Mouse (Mus musculus): Measurements from ENCODE around the gene Tyw5. TPM values are rescaled to one million over a fixed set of nuclear protein-coding genes. Genes with fewer than 3 reads are reported as not detected.

The Tyw5 gene
- polyA plus RNA-seq, 1 experiment from 2014 or later = 26.9 TPM

- H3K27me3 ChIP-seq (replicated peaks; ENCODE audit: insufficient read depth, low read length) = no peaks in the 10 kb centered on the region
- no peak overlapping the region for H3K4me3 ChIP-seq (ENCODE audit: low read depth, low read length)
- ATAC-seq (no peak), DNase-seq (ENCODE audit: low spot score) (no peak)
- no peaks in the 10 kb centered on the region for H3K36me3 ChIP-seq (ENCODE audit: insufficient read depth, low read length)
- H3K9ac ChIP-seq (replicated peaks; ENCODE audit: low read depth) = no peak overlapping the region
- H3K4me1 ChIP-seq (ENCODE audit: insufficient read depth, low read depth, low read length) = no peaks in the 10 kb centered on the region
- no peak overlapping the region for H3K27ac ChIP-seq (ENCODE audit: low read length)
- H3K9me3 ChIP-seq (ENCODE audit: low read length) = no peaks in the 10 kb centered on the region
- TF ChIP-seq CTCF (IDR thresholded peaks at IDR 0.05) (no peak), EP300 (IDR thresholded peaks at IDR 0.05) (no peak)
- no peak overlapping the region for H3K4me2 ChIP-seq (replicated peaks; ENCODE audit: low read depth, low read length)
Observed at GRCm38 (mm10) chr1:57347487-57347886, 59.4 kb downstream of the Tyw5 start.

GRCm38 (mm10) chr1:57341197-57341596 is 65.7 kb downstream of the Tyw5 start:
- no peaks in the 10 kb centered on the region for H3K36me3 ChIP-seq (ENCODE audit: insufficient read depth, low read length)
- H3K4me1 ChIP-seq (ENCODE audit: insufficient read depth, low read depth, low read length) = no peaks in the 10 kb centered on the region
- no peak for ATAC-seq
- no peak for TF ChIP-seq EP300 (IDR thresholded peaks at IDR 0.05)
- no peak for TF ChIP-seq CTCF (IDR thresholded peaks at IDR 0.05)
- no peak for DNase-seq (ENCODE audit: low spot score)
- 50% methylated on average over 2 of the region's 2 CpGs for WGBS
- no peaks in the 10 kb centered on the region for H3K9me3 ChIP-seq (ENCODE audit: low read length)
- H3K27ac ChIP-seq (ENCODE audit: low read length) = no peak overlapping the region
- no peaks in the 10 kb centered on the region for H3K27me3 ChIP-seq (replicated peaks; ENCODE audit: insufficient read depth, low read length)
- H3K9ac ChIP-seq (replicated peaks; ENCODE audit: low read depth) = no peak overlapping the region
- no peak overlapping the region for H3K4me3 ChIP-seq (ENCODE audit: low read depth, low read length)
- H3K4me2 ChIP-seq (replicated peaks; ENCODE audit: low read depth, low read length) = no peak overlapping the region

GRCm38 (mm10) chr1:57339156-57339796 is 67.6 kb downstream of the Tyw5 start:
- H3K36me3 ChIP-seq (ENCODE audit: insufficient read depth, low read length) = no peaks in the 10 kb centered on the region
- H3K9me3 ChIP-seq (ENCODE audit: low read length) = no peaks in the 10 kb centered on the region
- no peak overlapping the region for H3K27ac ChIP-seq (ENCODE audit: low read length)
- no peaks in the 10 kb centered on the region for H3K27me3 ChIP-seq (replicated peaks; ENCODE audit: insufficient read depth, low read length)
- ATAC-seq (no peak), DNase-seq (ENCODE audit: low spot score) (peak; percentile 64)
- no peak overlapping the region for H3K4me3 ChIP-seq (ENCODE audit: low read depth, low read length)
- H3K4me2 ChIP-seq (replicated peaks; ENCODE audit: low read depth, low read length) = no peak overlapping the region
- 39% methylated on average over 14 of the region's 14 CpGs for WGBS
- no peak overlapping the region for H3K9ac ChIP-seq (replicated peaks; ENCODE audit: low read depth)
- TF ChIP-seq EP300 (IDR thresholded peaks at IDR 0.05) = no peak
- TF ChIP-seq CTCF (IDR thresholded peaks at IDR 0.05) = peak; percentile 56
- H3K4me1 ChIP-seq (ENCODE audit: insufficient read depth, low read depth, low read length) = no peaks in the 10 kb centered on the region

Other genes with a start within 250 kb of the Tyw5 start
- gene 1700066M21Rik, start 29.5 kb downstream of the Tyw5 start, polyA plus RNA-seq (2015; fragmentation: Nextera tagmentation; extraction: Ambion mirVana) = 5.3 and 6.3 TPM in 2 replicates
- 10.9 and 11.9 TPM in 2 replicates for gene Maip1, start 773 bp downstream of the Tyw5 start, polyA plus RNA-seq (2015; fragmentation: Nextera tagmentation; extraction: Ambion mirVana)

Data from lung, postnatal 0 days (tissue).